Mouse (Mus musculus): ENCODE data around the gene Cdh4. TPM values are rescaled to one million over a fixed set of nuclear protein-coding genes. Genes with fewer than 3 reads are reported as not detected.

Cdh4 gene
- 6.8 and 8.5 TPM in 2 replicates for polyA plus RNA-seq (2014; fragmentation: Nextera tagmentation; extraction: Ambion mirVana)

DNA sequence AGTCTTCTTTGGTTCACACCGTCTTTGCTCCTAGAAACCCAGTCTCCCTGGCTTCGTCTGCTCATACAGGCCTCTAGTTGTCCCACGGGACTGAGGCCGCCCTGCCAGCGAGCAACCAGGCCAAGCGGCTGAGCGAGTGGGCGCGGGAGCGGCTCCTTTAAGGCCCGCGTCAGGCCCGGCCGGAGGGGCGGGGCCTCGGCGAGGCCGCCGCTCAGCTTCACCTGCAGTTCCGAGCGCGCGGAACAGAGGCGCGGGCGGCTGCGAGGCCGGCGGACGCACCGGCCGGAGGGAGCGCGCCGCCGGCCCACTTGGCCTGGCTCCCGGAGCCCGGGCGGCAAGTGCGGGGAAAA, at the start of gene Cdh4:
Gene Cdh4, plus strand, starts transcription at position 241 of the 350 bp plus-strand sequence.
- no peaks in the 10 kb centered on the region for H3K9me3 ChIP-seq (ENCODE audit: control insufficient read depth, low read length)
- no peaks in the 10 kb centered on the region for H3K36me3 ChIP-seq (ENCODE audit: control insufficient read depth, insufficient read depth, low read length)
- H3K4me1 ChIP-seq (ENCODE audit: control insufficient read depth, insufficient read depth, low read length) = peaks cover 10% of the 10 kb centered on the region
- H3K4me3 ChIP-seq (ENCODE audit: low read depth, low read length) = peak within 1 kb of the TSS; percentile 73
- ATAC-seq (ENCODE audit: low FRiP score) (peak; percentile 91), DNase-seq (ENCODE audit: low spot score, missing footprints) (peak; percentile 97)
- H3K27ac ChIP-seq (ENCODE audit: low read depth, low read length) = peak within 1 kb of the TSS; percentile 51
- H3K27me3 ChIP-seq (ENCODE audit: control insufficient read depth, insufficient read depth, low read length) = peaks cover 17% of the 10 kb centered on the region
- peak within 1 kb of the TSS; percentile 77 for H3K9ac ChIP-seq (ENCODE audit: low read length)
- H3K4me2 ChIP-seq = peak within 1 kb of the TSS; percentile 93
- under 1% methylated on average over 35 of the region's 40 CpGs for WGBS

- Histone ChIP-seq H3K9ac (ENCODE audit: low read length) (no peak overlapping the region), H3K4me2 (no peak overlapping the region), H3K27me3 (ENCODE audit: control insufficient read depth, insufficient read depth, low read length) (no peaks in the 10 kb centered on the region), H3K4me1 (ENCODE audit: control insufficient read depth, insufficient read depth, low read length) (no peaks in the 10 kb centered on the region), H3K4me3 (ENCODE audit: low read depth, low read length) (no peak overlapping the region), H3K27ac (ENCODE audit: low read depth, low read length) (no peak overlapping the region), H3K36me3 (ENCODE audit: control insufficient read depth, insufficient read depth, low read length) (no peaks in the 10 kb centered on the region), H3K9me3 (ENCODE audit: control insufficient read depth, low read length) (no peaks in the 10 kb centered on the region)
- 57% methylated on average over 5 of the region's 5 CpGs for WGBS
- ATAC-seq (ENCODE audit: low FRiP score) (no peak), DNase-seq (ENCODE audit: low spot score, missing footprints) (no peak)
These were observed 46.8 kb upstream of the Cdh4 start for GRCm38 (mm10) chr2:179395442-179395841.

DNA sequence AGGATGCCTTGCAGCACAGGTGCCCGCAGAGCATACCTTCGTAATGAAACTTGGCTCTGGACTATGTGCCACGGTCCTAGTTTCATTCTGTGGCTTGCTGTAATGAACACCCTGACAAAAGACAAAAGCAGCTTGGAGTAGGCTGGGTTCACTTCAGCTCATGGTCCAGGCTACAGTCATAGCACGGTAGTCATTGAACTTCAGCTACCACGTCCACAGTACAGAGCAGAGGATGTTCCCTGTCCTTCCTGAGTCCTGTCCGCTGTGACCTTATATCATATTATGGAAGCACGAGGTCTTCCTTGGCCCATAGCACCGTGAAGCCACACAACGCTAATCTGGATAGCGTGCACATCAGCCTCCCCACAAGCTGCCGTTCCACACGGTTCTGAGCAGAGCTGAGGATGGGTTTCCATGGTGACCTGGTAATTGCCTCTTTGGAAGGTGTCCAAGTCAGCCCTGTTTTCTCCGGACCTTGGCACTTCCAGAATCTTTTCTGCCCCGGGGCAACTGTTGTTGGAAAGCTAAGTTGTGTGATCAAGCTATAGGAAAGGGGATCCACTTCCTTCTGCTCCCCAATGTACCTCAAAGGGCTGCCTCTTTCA, 42.5 kb upstream of the Cdh4 start:
- Histone ChIP-seq H3K9me3 (ENCODE audit: control insufficient read depth, low read length) (no peaks in the 10 kb centered on the region), H3K27me3 (ENCODE audit: control insufficient read depth, insufficient read depth, low read length) (no peaks in the 10 kb centered on the region), H3K4me3 (ENCODE audit: low read depth, low read length) (no peak overlapping the region), H3K9ac (ENCODE audit: low read length) (no peak overlapping the region), H3K27ac (ENCODE audit: low read depth, low read length) (no peak overlapping the region), H3K4me1 (ENCODE audit: control insufficient read depth, insufficient read depth, low read length) (no peaks in the 10 kb centered on the region), H3K4me2 (no peak overlapping the region), H3K36me3 (ENCODE audit: control insufficient read depth, insufficient read depth, low read length) (no peaks in the 10 kb centered on the region)
- DNase-seq (ENCODE audit: low spot score, missing footprints) = peak; percentile 41
- ATAC-seq (ENCODE audit: low FRiP score) = no peak
- WGBS = 91% methylated on average over 14 of the region's 14 CpGs

DNA sequence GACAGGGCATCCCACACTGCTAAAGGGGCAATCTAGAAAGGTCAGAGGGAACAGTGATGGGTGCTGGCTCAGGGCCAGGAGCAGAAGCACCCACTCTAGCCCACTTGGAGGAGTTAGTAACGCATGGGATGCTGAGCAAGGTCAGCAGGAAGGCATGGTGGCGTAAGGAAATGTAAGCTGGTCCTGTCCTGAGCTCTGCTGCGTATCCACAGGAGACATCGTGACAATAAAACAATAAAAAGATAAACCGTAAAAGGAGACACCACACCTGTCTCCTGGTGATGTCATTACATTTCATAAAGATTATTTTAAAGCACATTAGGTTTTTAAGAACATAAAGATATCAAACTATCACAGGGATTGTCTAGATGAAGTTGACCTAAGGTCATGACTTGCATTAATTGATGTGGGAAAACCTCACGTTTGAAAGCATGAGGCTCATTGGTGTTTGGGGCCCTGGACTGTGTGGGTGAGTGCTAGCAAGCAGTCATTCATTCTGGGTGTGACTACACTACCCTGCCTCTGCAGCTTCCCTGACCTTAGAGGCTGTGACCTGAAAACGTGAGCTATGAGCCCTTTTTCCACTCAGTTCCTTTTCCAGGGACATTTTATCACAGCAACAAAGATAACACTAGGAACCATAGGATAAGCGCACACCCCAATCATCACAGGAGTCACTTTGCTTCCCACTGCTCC, 31.2 kb upstream of the Cdh4 start:
- Histone ChIP-seq H3K4me3 (ENCODE audit: low read depth, low read length) (no peak overlapping the region), H3K36me3 (ENCODE audit: control insufficient read depth, insufficient read depth, low read length) (no peaks in the 10 kb centered on the region), H3K4me2 (no peak overlapping the region), H3K9ac (ENCODE audit: low read length) (no peak overlapping the region), H3K9me3 (ENCODE audit: control insufficient read depth, low read length) (no peaks in the 10 kb centered on the region), H3K27me3 (ENCODE audit: control insufficient read depth, insufficient read depth, low read length) (no peaks in the 10 kb centered on the region), H3K4me1 (ENCODE audit: control insufficient read depth, insufficient read depth, low read length) (no peaks in the 10 kb centered on the region), H3K27ac (ENCODE audit: low read depth, low read length) (no peak overlapping the region)
- no peak for ATAC-seq (ENCODE audit: low FRiP score)
- 79% methylated on average over 8 of the region's 8 CpGs for WGBS
- DNase-seq (ENCODE audit: low spot score, missing footprints) = no peak

DNA sequence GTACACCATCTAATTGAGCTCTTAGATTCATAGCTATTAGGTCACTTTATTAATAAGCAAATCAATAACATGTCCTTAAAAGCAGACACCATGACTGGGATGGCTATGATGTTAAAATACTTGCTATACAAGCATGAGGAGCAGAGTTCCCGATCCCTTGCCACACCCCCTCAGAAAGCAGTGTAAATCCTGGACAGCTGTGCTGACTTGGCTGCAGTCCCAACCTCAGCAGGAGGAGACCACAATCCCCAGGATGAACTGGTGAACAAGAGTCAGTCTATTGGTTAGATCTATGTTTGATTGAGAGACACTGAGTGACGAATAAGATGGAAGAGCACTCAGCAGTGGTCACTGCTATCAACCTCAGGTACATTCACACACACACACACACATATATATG, 29.3 kb upstream of the Cdh4 start:
- WGBS = 76% methylated on average over 2 of the region's 2 CpGs

GRCm38 (mm10) chr2:179414253-179414652, 28.0 kb upstream of the Cdh4 start:
- Histone ChIP-seq H3K27me3 (ENCODE audit: control insufficient read depth, insufficient read depth, low read length) (no peaks in the 10 kb centered on the region), H3K27ac (ENCODE audit: low read depth, low read length) (no peak overlapping the region), H3K36me3 (ENCODE audit: control insufficient read depth, insufficient read depth, low read length) (no peaks in the 10 kb centered on the region), H3K4me3 (ENCODE audit: low read depth, low read length) (no peak overlapping the region), H3K9me3 (ENCODE audit: control insufficient read depth, low read length) (no peaks in the 10 kb centered on the region), H3K4me2 (no peak overlapping the region), H3K4me1 (ENCODE audit: control insufficient read depth, insufficient read depth, low read length) (no peaks in the 10 kb centered on the region), H3K9ac (ENCODE audit: low read length) (no peak overlapping the region)
- ATAC-seq (ENCODE audit: low FRiP score) = 0 out of 2 replicates have a peak, but pooled peaks have one; percentile 19
- DNase-seq (ENCODE audit: low spot score, missing footprints) = no peak
- 64% methylated on average over 11 of the region's 11 CpGs for WGBS

More for the DNA sequence above, 29.3 kb upstream of the Cdh4 start:
- Histone ChIP-seq H3K9ac (ENCODE audit: low read length) (no peak overlapping the region), H3K36me3 (ENCODE audit: control insufficient read depth, insufficient read depth, low read length) (no peaks in the 10 kb centered on the region), H3K27me3 (ENCODE audit: control insufficient read depth, insufficient read depth, low read length) (no peaks in the 10 kb centered on the region), H3K4me1 (ENCODE audit: control insufficient read depth, insufficient read depth, low read length) (no peaks in the 10 kb centered on the region), H3K4me2 (no peak overlapping the region), H3K4me3 (ENCODE audit: low read depth, low read length) (no peak overlapping the region), H3K27ac (ENCODE audit: low read depth, low read length) (no peak overlapping the region), H3K9me3 (ENCODE audit: control insufficient read depth, low read length) (no peaks in the 10 kb centered on the region)
- no peak for DNase-seq (ENCODE audit: low spot score, missing footprints)
- ATAC-seq (ENCODE audit: low FRiP score) = no peak

DNA sequence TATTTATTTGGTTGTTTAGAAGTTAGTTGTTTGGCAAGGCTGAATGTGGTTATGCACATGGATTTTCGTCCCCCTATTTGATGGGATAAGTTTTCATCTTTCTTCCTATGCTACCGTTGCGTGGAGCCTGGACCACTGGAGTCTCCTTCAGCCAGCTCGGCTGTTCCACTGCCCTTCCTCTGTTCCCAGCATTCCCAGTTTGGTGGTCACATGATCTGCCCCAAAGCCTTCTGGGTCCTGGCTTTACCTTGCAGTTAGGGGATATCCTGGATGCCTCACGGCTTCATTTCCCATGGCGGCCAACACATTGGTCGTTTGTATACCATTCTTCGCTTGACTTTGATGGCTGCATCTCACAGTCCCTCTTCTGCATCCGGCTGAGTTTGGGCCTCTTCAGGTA, 27.5 kb upstream of the Cdh4 start:
- Histone ChIP-seq H3K27ac (ENCODE audit: low read depth, low read length) (no peak overlapping the region), H3K27me3 (ENCODE audit: control insufficient read depth, insufficient read depth, low read length) (no peaks in the 10 kb centered on the region), H3K36me3 (ENCODE audit: control insufficient read depth, insufficient read depth, low read length) (no peaks in the 10 kb centered on the region), H3K4me2 (no peak overlapping the region), H3K4me3 (ENCODE audit: low read depth, low read length) (no peak overlapping the region), H3K9me3 (ENCODE audit: control insufficient read depth, low read length) (no peaks in the 10 kb centered on the region), H3K9ac (ENCODE audit: low read length) (no peak overlapping the region), H3K4me1 (ENCODE audit: control insufficient read depth, insufficient read depth, low read length) (no peaks in the 10 kb centered on the region)
- DNase-seq (ENCODE audit: low spot score, missing footprints) = no peak
- 94% methylated on average over 9 of the region's 9 CpGs for WGBS
- ATAC-seq (ENCODE audit: low FRiP score) = no peak

GRCm38 (mm10) chr2:179415892-179416403, 26.3 kb upstream of the Cdh4 start:
- ATAC-seq (ENCODE audit: low FRiP score) = no peak
- no peak for DNase-seq (ENCODE audit: low spot score, missing footprints)

GRCm38 (mm10) chr2:179416587-179417227, 25.5 kb upstream of the Cdh4 start:
- Histone ChIP-seq H3K9me3 (ENCODE audit: control insufficient read depth, low read length) (no peaks in the 10 kb centered on the region), H3K27me3 (ENCODE audit: control insufficient read depth, insufficient read depth, low read length) (no peaks in the 10 kb centered on the region), H3K9ac (ENCODE audit: low read length) (no peak overlapping the region), H3K36me3 (ENCODE audit: control insufficient read depth, insufficient read depth, low read length) (no peaks in the 10 kb centered on the region), H3K4me3 (ENCODE audit: low read depth, low read length) (no peak overlapping the region), H3K27ac (ENCODE audit: low read depth, low read length) (no peak overlapping the region), H3K4me2 (no peak overlapping the region), H3K4me1 (ENCODE audit: control insufficient read depth, insufficient read depth, low read length) (no peaks in the 10 kb centered on the region)
- WGBS = 88% methylated on average over 16 of the region's 16 CpGs
- ATAC-seq (ENCODE audit: low FRiP score) (no peak), DNase-seq (ENCODE audit: low spot score, missing footprints) (no peak)

More at GRCm38 (mm10) chr2:179415892-179416403, 26.3 kb upstream of the Cdh4 start:
- Histone ChIP-seq H3K4me1 (ENCODE audit: control insufficient read depth, insufficient read depth, low read length) (no peaks in the 10 kb centered on the region), H3K4me3 (ENCODE audit: low read depth, low read length) (no peak overlapping the region), H3K27ac (ENCODE audit: low read depth, low read length) (no peak overlapping the region), H3K27me3 (ENCODE audit: control insufficient read depth, insufficient read depth, low read length) (no peaks in the 10 kb centered on the region), H3K36me3 (ENCODE audit: control insufficient read depth, insufficient read depth, low read length) (no peaks in the 10 kb centered on the region), H3K9me3 (ENCODE audit: control insufficient read depth, low read length) (no peaks in the 10 kb centered on the region), H3K4me2 (no peak overlapping the region), H3K9ac (ENCODE audit: low read length) (no peak overlapping the region)
- WGBS = 85% methylated on average over 8 of the region's 8 CpGs
